Mouse (Mus musculus): ENCODE measurements around the gene Ufsp1. TPM values are rescaled to one million over a fixed set of nuclear protein-coding genes. Genes with fewer than 3 reads are reported as not detected.

Ufsp1 gene
- polyA plus RNA-seq, 1 experiment from 2014 or later = 11.0 TPM

DNA sequence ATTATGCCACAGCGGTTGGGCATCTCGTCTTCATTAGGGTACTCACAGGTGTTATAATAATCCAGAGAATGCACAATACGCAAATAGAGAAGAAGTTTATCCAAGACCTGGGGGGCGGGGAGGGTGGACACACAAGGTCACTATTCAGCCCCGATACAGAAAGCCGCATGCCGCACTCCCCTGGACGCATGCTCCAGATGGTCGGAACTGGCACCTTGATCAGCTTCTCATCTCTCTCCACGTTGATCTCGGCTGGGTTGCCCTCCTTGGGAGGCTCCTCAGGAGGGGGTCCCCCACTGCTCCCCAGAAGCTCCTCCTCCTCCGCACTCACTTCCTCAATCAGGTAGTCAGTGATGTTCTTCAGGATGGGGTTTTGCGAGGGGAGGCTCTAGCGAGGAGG lies 2.7 kb downstream of the Ufsp1 start:
- Histone ChIP-seq H3K27ac (replicated peaks) (no peak overlapping the region), H3K9ac (no peak overlapping the region), H3K4me2 (replicated peaks) (no peak overlapping the region), H3K27me3 (no peaks in the 10 kb centered on the region; the same call in 1 of the 2 replicates), H3K4me3 (replicated peaks) (no peak overlapping the region), H3K4me1 (peaks cover 29% of the 10 kb centered on the region), H3K9me3 (replicated peaks) (no peaks in the 10 kb centered on the region), H3K36me3 (peaks cover 71% of the 10 kb centered on the region)
- WGBS = 90% methylated on average over 14 of the region's 14 CpGs
- ATAC-seq (ENCODE audit: insufficient number of reproducible peaks, low FRiP score, low TSS enrichment, low read depth) = no peak

- WGBS = 92% methylated on average over 7 of the region's 7 CpGs
Measured at GRCm38 (mm10) chr5:137299240-137299639, 4.8 kb downstream of the Ufsp1 start.

DNA sequence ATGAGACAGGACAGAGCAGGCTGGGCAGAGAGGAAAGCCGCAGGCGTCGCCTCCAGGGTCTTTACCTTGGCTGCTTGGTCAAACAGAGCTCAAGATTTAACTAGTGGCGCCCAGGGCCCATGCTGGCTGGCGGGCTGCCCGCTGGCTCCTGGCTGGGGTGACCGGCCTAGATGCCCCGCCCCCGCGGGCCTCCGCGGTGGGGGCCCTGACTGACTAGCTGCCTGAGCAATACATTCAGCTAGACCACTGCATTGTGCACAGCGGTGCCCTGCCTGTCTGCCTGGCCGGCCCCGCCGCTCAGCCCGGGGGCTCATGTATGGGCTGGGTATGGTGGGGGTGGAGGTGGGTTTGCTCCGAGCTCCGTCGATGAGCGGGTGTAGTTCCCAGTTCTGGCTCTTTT lies 6.8 kb downstream of the Ufsp1 start:
- Histone ChIP-seq H3K27ac (replicated peaks) (no peak overlapping the region), H3K9ac (no peak overlapping the region), H3K4me2 (replicated peaks) (no peak overlapping the region), H3K4me1 (peaks cover 28% of the 10 kb centered on the region), H3K4me3 (replicated peaks) (no peak overlapping the region), H3K9me3 (replicated peaks) (no peaks in the 10 kb centered on the region), H3K27me3 (no peaks in the 10 kb centered on the region), H3K36me3 (peaks cover 88% of the 10 kb centered on the region)
- ATAC-seq (ENCODE audit: insufficient number of reproducible peaks, low FRiP score, low TSS enrichment, low read depth) = peak; percentile 37; the same call in 1 of the 2 replicates
- 79% methylated on average over 21 of the region's 21 CpGs for WGBS

More at GRCm38 (mm10) chr5:137299240-137299639, 4.8 kb downstream of the Ufsp1 start:
- Histone ChIP-seq H3K27ac (replicated peaks) (no peak overlapping the region; the same call in 1 of the 2 replicates), H3K27me3 (no peaks in the 10 kb centered on the region), H3K4me3 (replicated peaks) (no peak overlapping the region), H3K9ac (no peak overlapping the region), H3K36me3 (peaks cover 92% of the 10 kb centered on the region), H3K4me2 (replicated peaks) (no peak overlapping the region), H3K9me3 (replicated peaks) (no peaks in the 10 kb centered on the region), H3K4me1 (peaks cover 20% of the 10 kb centered on the region)
- ATAC-seq (ENCODE audit: insufficient number of reproducible peaks, low FRiP score, low TSS enrichment, low read depth) = no peak

- Histone ChIP-seq H3K9me3 (replicated peaks) (no peaks in the 10 kb centered on the region), H3K27ac (replicated peaks) (no peak overlapping the region), H3K36me3 (peaks cover 68% of the 10 kb centered on the region), H3K4me3 (replicated peaks) (no peak overlapping the region), H3K9ac (no peak overlapping the region), H3K4me2 (replicated peaks) (no peak overlapping the region), H3K4me1 (peaks cover 39% of the 10 kb centered on the region), H3K27me3 (no peaks in the 10 kb centered on the region)
- WGBS = 88% methylated on average over 4 of the region's 4 CpGs
- no peak for ATAC-seq (ENCODE audit: insufficient number of reproducible peaks, low FRiP score, low TSS enrichment, low read depth)
Measured at GRCm38 (mm10) chr5:137303609-137304008, 9.2 kb downstream of the Ufsp1 start.

DNA sequence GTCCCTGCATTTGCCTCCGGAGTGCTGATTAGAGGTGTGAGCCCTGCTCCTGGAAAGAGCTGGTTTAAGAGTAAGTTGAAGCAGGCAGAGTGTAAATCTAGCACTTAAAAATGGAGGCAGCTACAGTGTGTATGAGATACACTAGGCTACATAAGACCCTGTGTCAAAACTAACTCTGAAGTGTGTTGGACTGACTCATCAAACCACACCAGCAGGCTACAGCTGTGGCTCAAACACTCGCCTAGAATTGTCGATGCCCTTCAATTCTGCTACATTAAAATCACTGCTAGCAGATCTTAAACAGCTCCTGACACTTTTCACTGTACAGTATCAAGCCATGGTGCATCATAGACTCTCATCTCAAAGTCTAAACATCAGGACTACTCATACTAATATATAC lies 9.7 kb downstream of the Ufsp1 start:
- no peak overlapping the region for H3K4me2 ChIP-seq (replicated peaks)

DNA sequence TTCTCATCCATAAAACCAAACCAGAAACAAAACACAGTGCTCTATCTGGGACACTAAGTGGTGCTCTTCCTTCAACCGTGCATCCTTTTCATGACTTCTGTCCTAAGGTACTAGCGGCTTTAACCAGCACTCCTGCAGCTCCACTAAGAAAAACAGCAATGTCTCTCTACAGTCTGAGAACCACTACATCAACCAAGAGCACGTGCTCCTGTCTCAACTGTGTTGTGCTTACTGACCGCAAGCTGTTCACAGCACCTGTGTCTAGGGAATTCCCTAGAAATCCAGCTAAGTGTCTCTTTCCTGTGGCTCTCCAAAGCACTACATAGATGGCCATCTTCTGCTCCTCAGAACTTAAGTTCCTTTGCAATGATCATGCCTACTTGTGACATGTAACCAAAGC lies 10.4 kb downstream of the Ufsp1 start:
- ATAC-seq (ENCODE audit: insufficient number of reproducible peaks, low FRiP score, low TSS enrichment, low read depth) = no peak
- Histone ChIP-seq H3K36me3 (peaks cover 68% of the 10 kb centered on the region), H3K4me1 (peaks cover 36% of the 10 kb centered on the region), H3K4me2 (replicated peaks) (0 out of 2 replicates have a peak overlapping the region, but pooled peaks have one; percentile 4), H3K27me3 (no peaks in the 10 kb centered on the region), H3K4me3 (replicated peaks) (no peak overlapping the region), H3K9me3 (replicated peaks) (no peaks in the 10 kb centered on the region), H3K27ac (replicated peaks) (no peak overlapping the region), H3K9ac (0 out of 2 replicates have a peak overlapping the region, but pooled peaks have one; percentile 6)
- 70% methylated on average over 4 of the region's 4 CpGs for WGBS

More for the DNA sequence above, 9.7 kb downstream of the Ufsp1 start:
- no peaks in the 10 kb centered on the region for H3K27me3 ChIP-seq
- H3K4me1 ChIP-seq = peaks cover 41% of the 10 kb centered on the region
- H3K9ac ChIP-seq = no peak overlapping the region
- H3K27ac ChIP-seq (replicated peaks) = no peak overlapping the region
- ATAC-seq (ENCODE audit: insufficient number of reproducible peaks, low FRiP score, low TSS enrichment, low read depth) = no peak
- 72% methylated on average over 3 of the region's 3 CpGs for WGBS
- peaks cover 68% of the 10 kb centered on the region for H3K36me3 ChIP-seq
- H3K9me3 ChIP-seq (replicated peaks) = no peaks in the 10 kb centered on the region
- H3K4me3 ChIP-seq (replicated peaks) = no peak overlapping the region

DNA sequence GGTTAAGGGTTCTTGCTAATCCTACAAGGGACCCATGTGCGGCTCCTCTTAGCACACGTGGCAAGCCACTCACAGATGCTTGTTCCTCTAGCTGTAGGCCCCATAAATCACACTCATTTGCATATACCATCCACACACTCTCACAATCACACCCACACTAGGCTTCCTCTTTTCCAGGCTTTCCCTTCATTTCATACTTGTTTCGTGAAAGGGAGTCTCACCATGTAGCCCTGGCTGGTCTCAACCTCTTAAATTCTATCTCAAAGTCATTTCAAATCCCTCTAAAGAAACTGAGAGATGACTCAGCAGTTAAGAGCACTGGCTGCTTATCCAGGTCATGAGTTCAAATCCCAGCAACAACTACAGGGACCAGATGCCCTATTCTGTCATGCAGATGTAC lies 11.4 kb downstream of the Ufsp1 start:
- H3K36me3 ChIP-seq = peaks cover 68% of the 10 kb centered on the region
- H3K27me3 ChIP-seq = no peaks in the 10 kb centered on the region
- no peaks in the 10 kb centered on the region for H3K9me3 ChIP-seq (replicated peaks)
- H3K9ac ChIP-seq = 0 out of 2 replicates have a peak overlapping the region, but pooled peaks have one; percentile 98
- peak overlapping the region; percentile 68 for H3K4me2 ChIP-seq (replicated peaks)
- peaks cover 34% of the 10 kb centered on the region for H3K4me1 ChIP-seq
- WGBS = 58% methylated on average over 3 of the region's 3 CpGs
- no peak for ATAC-seq (ENCODE audit: insufficient number of reproducible peaks, low FRiP score, low TSS enrichment, low read depth)
- peak overlapping the region; percentile 92 for H3K4me3 ChIP-seq (replicated peaks)
- no peak overlapping the region for H3K27ac ChIP-seq (replicated peaks)

- ATAC-seq (ENCODE audit: insufficient number of reproducible peaks, low FRiP score, low TSS enrichment, low read depth) = no peak
Measured at GRCm38 (mm10) chr5:137306439-137307005, 12.1 kb downstream of the Ufsp1 start.

GRCm38 (mm10) chr5:137307071-137307912 lies 12.9 kb downstream of the Ufsp1 start, which contains the start of gene Srrt:
Srrt (minus strand) TSS chr5:137307674.
- under 1% methylated on average over 58 of the region's 72 CpGs for WGBS
- ATAC-seq (ENCODE audit: insufficient number of reproducible peaks, low FRiP score, low TSS enrichment, low read depth) = peak; percentile 88
- Histone ChIP-seq H3K27ac (replicated peaks) (peak within 1 kb of the TSS; percentile 96), H3K4me3 (replicated peaks) (peak within 1 kb of the TSS; percentile 92), H3K4me2 (replicated peaks) (peak within 1 kb of the TSS; percentile 68), H3K36me3 (peaks cover 64% of the 10 kb centered on the region), H3K9me3 (replicated peaks) (no peaks in the 10 kb centered on the region), H3K4me1 (peaks cover 46% of the 10 kb centered on the region), H3K27me3 (no peaks in the 10 kb centered on the region), H3K9ac (peak within 1 kb of the TSS; percentile 98)

More at GRCm38 (mm10) chr5:137306439-137307005, 12.1 kb downstream of the Ufsp1 start:
- peak overlapping the region; percentile 96; the same call in 1 of the 2 replicates for H3K27ac ChIP-seq (replicated peaks)
- peaks cover 38% of the 10 kb centered on the region for H3K4me1 ChIP-seq
- H3K4me3 ChIP-seq (replicated peaks) = peak overlapping the region; percentile 92
- no peaks in the 10 kb centered on the region for H3K27me3 ChIP-seq
- WGBS = 12% methylated on average over 12 of the region's 12 CpGs
- peaks cover 66% of the 10 kb centered on the region for H3K36me3 ChIP-seq
- H3K9ac ChIP-seq = peak overlapping the region; percentile 98
- peak overlapping the region; percentile 68 for H3K4me2 ChIP-seq (replicated peaks)
- no peaks in the 10 kb centered on the region for H3K9me3 ChIP-seq (replicated peaks)

GRCm38 (mm10) chr5:137308356-137308755 lies 13.9 kb downstream of the Ufsp1 start:
- Histone ChIP-seq H3K4me3 (replicated peaks) (peak overlapping the region; percentile 92; the same call in 1 of the 2 replicates), H3K36me3 (peaks cover 53% of the 10 kb centered on the region), H3K27ac (replicated peaks) (peak overlapping the region; percentile 96), H3K9ac (no peak overlapping the region), H3K4me1 (peaks cover 55% of the 10 kb centered on the region), H3K9me3 (replicated peaks) (no peaks in the 10 kb centered on the region), H3K27me3 (no peaks in the 10 kb centered on the region), H3K4me2 (replicated peaks) (peak overlapping the region; percentile 68)
- 90% methylated on average over 4 of the region's 4 CpGs for WGBS
- no peak for ATAC-seq (ENCODE audit: insufficient number of reproducible peaks, low FRiP score, low TSS enrichment, low read depth)

DNA sequence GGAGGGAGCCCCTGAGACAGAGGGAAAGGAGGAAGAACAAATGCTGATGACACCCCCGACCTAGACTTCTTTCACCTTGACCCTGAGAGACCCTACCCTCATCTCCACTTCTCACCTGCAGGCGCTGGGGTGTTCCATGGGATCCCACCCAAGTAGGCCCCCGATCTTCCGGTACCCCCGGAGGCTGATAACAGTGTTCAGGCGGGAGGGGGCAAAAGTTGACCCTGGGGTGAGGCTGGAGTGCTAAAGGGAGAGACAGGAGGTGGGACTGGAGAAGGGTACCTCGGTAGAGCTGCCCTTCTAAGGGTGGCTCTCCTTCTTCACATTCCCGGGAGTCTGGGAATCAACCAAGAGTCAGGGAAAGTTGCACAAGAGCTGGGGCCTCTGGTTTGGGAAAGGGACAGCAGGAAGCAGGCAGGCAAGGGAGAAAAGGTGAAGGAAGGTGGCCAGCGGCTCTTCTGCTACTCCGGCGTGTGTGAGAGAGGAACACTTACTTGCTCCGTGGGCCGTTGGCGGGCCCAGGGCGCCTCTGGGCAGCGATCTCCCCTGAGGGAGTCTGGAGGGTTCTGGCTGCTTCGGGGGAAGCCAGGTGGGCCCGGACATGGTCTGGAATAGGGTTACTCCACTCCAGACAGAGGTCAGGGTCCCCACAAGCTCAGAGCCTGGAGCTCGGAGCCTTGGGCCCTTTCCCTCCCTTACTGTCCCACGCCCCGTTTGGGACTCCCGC lies 19.2 kb downstream of the Ufsp1 start:
- peak overlapping the region; percentile 97 for H3K27ac ChIP-seq (replicated peaks)
- H3K36me3 ChIP-seq = peaks cover 47% of the 10 kb centered on the region
- ATAC-seq (ENCODE audit: insufficient number of reproducible peaks, low FRiP score, low TSS enrichment, low read depth) = peak; percentile 75; the same call in 1 of the 2 replicates
- H3K4me1 ChIP-seq = peaks cover 39% of the 10 kb centered on the region
- peak overlapping the region; percentile 88 for H3K4me2 ChIP-seq (replicated peaks)
- H3K27me3 ChIP-seq = no peaks in the 10 kb centered on the region
- H3K4me3 ChIP-seq (replicated peaks) = peak overlapping the region; percentile 68
- peak overlapping the region; percentile 72 for H3K9ac ChIP-seq
- no peaks in the 10 kb centered on the region for H3K9me3 ChIP-seq (replicated peaks)
- 1% methylated on average over 22 of the region's 22 CpGs for WGBS
